Mouse (Mus musculus) intestine, embryonic 16.5 days (tissue): Measurements from ENCODE around the gene Epop. TPM values are rescaled to one million over a fixed set of nuclear protein-coding genes. Genes with fewer than 3 reads are reported as not detected.

Experiments used
- ATAC-seq: fragments of 200-750 bp; cut with Nextera tagmentation; 2 replicates; pipeline ENCODE4 v1.8.0; 2017; ENCODE audit warnings: moderate TSS enrichment, moderate library complexity
- H3K27ac ChIP-seq: fragments of 300-500 bp; sonication (generic); 2 replicates; pipeline ENCODE4 v1.5.1; 2014; ENCODE audit warnings: mild to moderate bottlenecking, low read length
- H3K27me3 ChIP-seq: fragments of 300-500 bp; sonication (generic); replicated peaks from 2 replicates; pipeline ENCODE4 v1.6.1; 2014; ENCODE audit warnings: low read length, control low read depth, mixed read lengths; ENCODE audit not compliant: control insufficient read depth, insufficient read depth
- H3K36me3 ChIP-seq: fragments of 300-500 bp; sonication (generic); 2 replicates; pipeline ENCODE4 v1.6.1; 2014; ENCODE audit warnings: low read length, control low read depth; ENCODE audit not compliant: control insufficient read depth, insufficient read depth
- H3K4me1 ChIP-seq: fragments of 300-500 bp; sonication (generic); 2 replicates; pipeline ENCODE4 v1.6.1; 2014; ENCODE audit warnings: low read length, control low read depth, mixed read lengths; ENCODE audit not compliant: control insufficient read depth, insufficient read depth
- H3K4me2 ChIP-seq: fragments of 300-500 bp; sonication (generic); 2 replicates; pipeline ENCODE4 v1.6.1; 2014; ENCODE audit warnings: low read depth, low read length, control low read depth
- H3K4me3 ChIP-seq: fragments of 300-500 bp; sonication (generic); 2 replicates; pipeline ENCODE4 v1.5.1; 2014; ENCODE audit warnings: mild to moderate bottlenecking, low read length
- H3K9ac ChIP-seq: fragments of 300-500 bp; sonication (generic); 2 replicates; pipeline ENCODE4 v1.6.1; 2014; ENCODE audit warnings: low read depth, low read length
- H3K9me3 ChIP-seq: fragments of 300-500 bp; sonication (generic); 2 replicates; pipeline ENCODE4 v1.6.1; 2016; ENCODE audit warnings: low read length, control low read depth; ENCODE audit not compliant: control insufficient read depth
- WGBS: fragments of 180-500 bp; shearing (Covaris S2); extraction: QIAGEN DNeasy Blood & Tissue Kit; methylation state at CpG from one replicate; pipeline ENCODE4 v1.1.7; 2014; 5-methylcytosine and 5-hydroxymethylcytosine counted together
- microRNA-seq: library from miRNA; unstranded; fragments of <30 nt; microRNA quantifications from one replicate; pipeline ENCODE4, GENCODE M21; 2016
- polyA plus RNA-seq: library from polyadenylated mRNA; unstranded; fragments of >200 nt; fragmentation: Nextera tagmentation; extraction: Ambion mirVana; gene quantifications from 2 replicates; pipeline ENCODE4 v1.2.1, GENCODE M21; 2015

The Epop gene
- polyA plus RNA-seq, 1 experiment from 2014 or later = 1.1 TPM

DNA sequence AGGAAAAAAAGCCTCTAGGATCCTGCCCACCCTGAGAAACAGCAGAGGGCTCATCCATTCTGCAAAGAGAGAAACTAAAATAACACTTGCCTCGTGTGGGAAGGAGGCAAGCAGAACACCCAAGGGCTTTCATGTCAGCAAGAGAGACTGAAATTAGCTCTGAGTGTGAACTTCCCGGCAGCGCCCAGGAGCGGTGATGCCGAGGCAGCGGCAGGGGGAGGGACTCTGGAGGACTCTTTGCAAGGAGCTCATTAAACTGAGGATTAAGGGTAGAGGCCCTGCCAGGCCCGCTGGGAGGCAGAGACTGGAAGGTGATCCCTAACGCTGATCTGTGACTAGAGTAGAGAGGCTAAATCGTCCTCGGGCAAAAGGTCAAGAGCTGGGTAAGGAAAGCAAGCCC lies 40.3 kb downstream of the Epop start:
- Histone ChIP-seq H3K27me3 (no peaks in the 10 kb centered on the region), H3K36me3 (no peaks in the 10 kb centered on the region), H3K9me3 (no peaks in the 10 kb centered on the region), H3K4me1 (peaks cover 6% of the 10 kb centered on the region; the same call in 1 of the 2 replicates), H3K4me3 (no peak overlapping the region), H3K27ac (no peak overlapping the region), H3K9ac (no peak overlapping the region), H3K4me2 (no peak overlapping the region)
- WGBS = 15% methylated on average over 10 of the region's 10 CpGs
- ATAC-seq = no peak

DNA sequence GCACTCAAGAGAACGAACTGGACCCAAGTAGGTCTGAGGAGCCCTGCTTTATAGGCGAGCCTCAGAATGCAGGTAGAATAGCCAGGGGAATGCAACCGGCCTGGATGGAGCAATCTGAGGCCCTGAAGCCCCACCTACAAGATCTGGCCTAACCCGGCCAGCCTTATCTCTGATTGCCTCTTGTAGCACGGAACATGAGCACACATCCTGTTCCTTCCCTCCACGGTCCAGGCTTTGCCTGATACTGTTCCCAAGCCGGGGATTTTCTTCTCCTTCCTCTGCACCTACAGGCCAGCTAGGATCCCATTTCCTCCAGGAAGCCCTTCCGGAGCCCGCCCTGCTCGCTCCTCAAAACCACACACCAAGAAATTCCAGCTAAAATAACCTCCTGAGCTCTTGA lies 43.6 kb downstream of the Epop start:
- 41% methylated on average over 10 of the region's 10 CpGs for WGBS
- Histone ChIP-seq H3K9ac (peak overlapping the region; percentile 24; the same call in 1 of the 2 replicates), H3K27me3 (no peaks in the 10 kb centered on the region), H3K9me3 (no peaks in the 10 kb centered on the region), H3K4me3 (no peak overlapping the region), H3K36me3 (no peaks in the 10 kb centered on the region), H3K4me1 (peaks cover 6% of the 10 kb centered on the region; the same call in 1 of the 2 replicates), H3K27ac (no peak overlapping the region), H3K4me2 (no peak overlapping the region)
- ATAC-seq = peak; percentile 97

DNA sequence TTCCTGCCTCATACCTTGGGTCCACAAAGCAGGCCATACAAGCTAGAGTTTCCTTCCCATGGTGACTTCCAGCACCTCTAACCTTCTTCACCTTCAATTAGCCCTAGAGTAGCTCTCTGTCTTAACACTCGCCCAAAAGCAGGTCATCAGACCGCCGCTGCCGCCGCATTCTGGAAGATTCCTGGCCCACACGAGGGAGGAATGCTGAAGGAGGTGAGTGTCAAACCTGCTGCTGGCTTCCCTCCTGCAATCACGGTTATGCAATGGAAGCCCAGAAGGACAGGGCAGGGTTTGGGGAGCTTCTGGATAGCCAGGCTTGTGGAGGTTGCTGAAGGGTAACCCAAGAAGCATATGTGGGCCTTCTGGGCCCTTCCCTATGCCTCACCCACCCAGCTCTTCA lies 45.0 kb downstream of the Epop start:
- Histone ChIP-seq H3K27me3 (0 out of 2 replicates have a peak, but pooled peaks cover 2% of the 10 kb centered on the region), H3K9me3 (no peaks in the 10 kb centered on the region), H3K4me1 (peaks cover 6% of the 10 kb centered on the region; the same call in 1 of the 2 replicates), H3K4me2 (no peak overlapping the region), H3K27ac (no peak overlapping the region), H3K9ac (no peak overlapping the region), H3K4me3 (no peak overlapping the region), H3K36me3 (no peaks in the 10 kb centered on the region)
- 75% methylated on average over 7 of the region's 7 CpGs for WGBS
- no peak for ATAC-seq

- H3K4me2 ChIP-seq = no peak overlapping the region
- H3K27ac ChIP-seq = no peak overlapping the region
- 31% methylated on average over 10 of the region's 10 CpGs for WGBS
- no peak overlapping the region for H3K4me3 ChIP-seq
- peaks cover 20% of the 10 kb centered on the region for H3K4me1 ChIP-seq
- H3K36me3 ChIP-seq = no peaks in the 10 kb centered on the region
- H3K9me3 ChIP-seq = no peaks in the 10 kb centered on the region
- H3K27me3 ChIP-seq = peaks cover 18% of the 10 kb centered on the region
- H3K9ac ChIP-seq = no peak overlapping the region
- no peak for ATAC-seq
Observed at GRCm38 (mm10) chr11:97579088-97579857, 50.2 kb downstream of the Epop start.

DNA sequence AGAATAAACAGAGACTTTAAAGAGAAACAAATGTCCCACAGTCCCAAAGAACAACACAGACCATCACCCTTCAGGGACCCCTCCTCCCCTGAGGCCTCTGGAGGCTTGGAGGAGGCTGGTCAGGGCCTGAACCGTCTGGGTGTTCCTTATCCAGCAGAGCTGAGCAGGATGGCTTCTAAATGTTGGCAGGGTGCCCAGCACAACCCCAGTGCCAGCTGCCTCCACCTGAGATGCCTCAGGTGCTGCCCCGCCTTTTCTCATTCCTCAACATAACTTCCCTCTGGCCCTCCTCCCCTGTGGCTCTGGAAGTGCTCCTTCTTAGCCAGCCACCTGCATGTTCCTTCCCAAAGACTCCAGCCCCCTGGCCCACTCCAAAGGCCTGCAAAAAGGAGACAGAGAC lies 51.2 kb downstream of the Epop start:
- H3K27me3 ChIP-seq = peaks cover 28% of the 10 kb centered on the region
- no peak overlapping the region for H3K27ac ChIP-seq

More for the DNA sequence above, 51.2 kb downstream of the Epop start:
- Histone ChIP-seq H3K9me3 (no peaks in the 10 kb centered on the region), H3K36me3 (no peaks in the 10 kb centered on the region), H3K4me2 (no peak overlapping the region), H3K4me3 (no peak overlapping the region), H3K4me1 (peaks cover 25% of the 10 kb centered on the region), H3K9ac (no peak overlapping the region)
- WGBS = 29% methylated on average over 2 of the region's 2 CpGs
- ATAC-seq = no peak

Small RNAs within 50 kb of the gene (microRNA-seq; reads per million reads assigned to microRNA genes)
- gene Gm24158 = not detected
- not detected for gene Mir6927

Other genes starting within 250 kb of the Epop start
- 2.7 and 3.0 TPM in 2 replicates for gene Arhgap23, start 214.2 kb downstream of the Epop start, polyA plus RNA-seq
- 0.18 and 0.45 TPM in 2 replicates for gene 4933428G20Rik, start 129.4 kb downstream of the Epop start, polyA plus RNA-seq
- gene Srcin1, start 53.5 kb downstream of the Epop start, polyA plus RNA-seq = 0.10 and 0.12 TPM in 2 replicates
- 2.2 and 2.6 TPM in 2 replicates for gene Mllt6, start 33.7 kb upstream of the Epop start, polyA plus RNA-seq
- 120 and 135 TPM in 2 replicates for gene Cisd3, start 56.1 kb upstream of the Epop start, polyA plus RNA-seq
- 11.9 and 12.1 TPM in 2 replicates for gene Pcgf2, start 70.8 kb upstream of the Epop start, polyA plus RNA-seq
- 419 and 429 TPM in 2 replicates for gene Psmb3, start 73.7 kb upstream of the Epop start, polyA plus RNA-seq
- gene Pip4k2b, start 115.0 kb upstream of the Epop start, polyA plus RNA-seq = 0.71 and 0.86 TPM in 2 replicates
- gene Cwc25, start 136.9 kb upstream of the Epop start, polyA plus RNA-seq = 11.1 and 11.9 TPM in 2 replicates
- gene 1700001P01Rik, start 146.2 kb upstream of the Epop start, polyA plus RNA-seq = not detected in 2 replicates
- gene Rpl23, start 152.7 kb upstream of the Epop start, polyA plus RNA-seq = 466 and 491 TPM in 2 replicates
- 141 and 148 TPM in 2 replicates for gene Lasp1, start 169.3 kb upstream of the Epop start, polyA plus RNA-seq
- 4.1 TPM in 2 replicates for gene B230217C12Rik, start 211.1 kb upstream of the Epop start, polyA plus RNA-seq